Mouse (Mus musculus) c-Kit-negative CD71-positive TER-119-positive erythroid progenitor cells, embryonic 14.5 days (primary cell): ENCODE data around the gene Gpr21.
"Not testable (repeated sequence)": the region's sequence is repeated elsewhere in the genome, so short reads cannot be mapped to it uniquely, and the experiment has no call there.

Experiments used
- DNase-seq: peaks from one replicate; pipeline ENCODE4 v3.0.0-alpha.2; 2013; ENCODE audit warnings: low read depth, low spot score

The Gpr21 gene

GRCm38 (mm10) chr2:37516030-37516710, at the start of gene Gpr21:
TSS of gene Gpr21 (plus strand) at chr2:37516332.
- DNase-seq: no peak

- DNase-seq: no peak
Observed at GRCm38 (mm10) chr2:37479559-37479958, 36.6 kb upstream of the Gpr21 start.

GRCm38 (mm10) chr2:37480039-37480438, 36.1 kb upstream of the Gpr21 start:
- DNase-seq: no peak

- no peak for DNase-seq
Observed at GRCm38 (mm10) chr2:37484165-37484564, 32.0 kb upstream of the Gpr21 start.

- peak; percentile 53 for DNase-seq
Observed at GRCm38 (mm10) chr2:37485370-37485769, 30.8 kb upstream of the Gpr21 start.

- DNase-seq: no peak
Observed at GRCm38 (mm10) chr2:37486408-37486807, 29.7 kb upstream of the Gpr21 start.

- no peak for DNase-seq
Observed at GRCm38 (mm10) chr2:37488956-37489355, 27.2 kb upstream of the Gpr21 start.

GRCm38 (mm10) chr2:37497321-37497720, 18.8 kb upstream of the Gpr21 start:
- no peak for DNase-seq

- not testable (repeated sequence) for DNase-seq
Observed at GRCm38 (mm10) chr2:37505856-37506255, 10.3 kb upstream of the Gpr21 start.

- DNase-seq: no peak
Observed at GRCm38 (mm10) chr2:37511134-37511901, 4.8 kb upstream of the Gpr21 start.

GRCm38 (mm10) chr2:37516922-37517462, 860 bp downstream of the Gpr21 start:
- no peak for DNase-seq

GRCm38 (mm10) chr2:37518561-37519285, 2.6 kb downstream of the Gpr21 start:
- DNase-seq: no peak

- no peak for DNase-seq
Observed at GRCm38 (mm10) chr2:37519286-37519640, 3.1 kb downstream of the Gpr21 start.

- no peak for DNase-seq
Observed at GRCm38 (mm10) chr2:37527587-37527986, 11.5 kb downstream of the Gpr21 start.

- DNase-seq: no peak
Observed at GRCm38 (mm10) chr2:37529397-37529796, 13.3 kb downstream of the Gpr21 start.

- DNase-seq: no peak
Observed at GRCm38 (mm10) chr2:37530766-37531165, 14.6 kb downstream of the Gpr21 start.

- DNase-seq: no peak
Observed at GRCm38 (mm10) chr2:37531639-37532038, 15.5 kb downstream of the Gpr21 start.

GRCm38 (mm10) chr2:37549346-37550012, 33.3 kb downstream of the Gpr21 start:
- DNase-seq: peak; percentile 67

GRCm38 (mm10) chr2:37556366-37556765, 40.2 kb downstream of the Gpr21 start:
- no peak for DNase-seq

- no peak for DNase-seq
Observed at GRCm38 (mm10) chr2:37565579-37565978, 49.4 kb downstream of the Gpr21 start.

GRCm38 (mm10) chr2:37566035-37566434, 49.9 kb downstream of the Gpr21 start:
- DNase-seq: no peak

GRCm38 (mm10) chr2:37569888-37570287, 53.8 kb downstream of the Gpr21 start:
- no peak for DNase-seq
